Mouse (Mus musculus): Measurements from ENCODE around the gene Trub2. TPM values are rescaled to one million over a fixed set of nuclear protein-coding genes. Genes with fewer than 3 reads are reported as not detected.
"Not testable (repeated sequence)": the region's sequence is repeated elsewhere in the genome, so short reads cannot be mapped to it uniquely, and the experiment has no call there.

Gene Trub2
- polyA plus RNA-seq, 1 experiment from 2014 or later: 25.2 TPM

GRCm38 (mm10) chr2:29787104-29787917 lies 991 bp downstream of the Trub2 start, which contains the start of gene Coq4:
TSS of gene Coq4 (plus strand) at chr2:29787493.
- peaks cover 19% of the 10 kb centered on the region for H3K36me3 ChIP-seq (ENCODE audit: control insufficient read depth, insufficient read depth, low read length)
- H3K4me3 ChIP-seq (replicated peaks; ENCODE audit: low read length): peak within 1 kb of the TSS; percentile 97
- H3K9ac ChIP-seq (ENCODE audit: low read length): peak within 1 kb of the TSS; percentile 84
- H3K9me3 ChIP-seq (replicated peaks; ENCODE audit: control insufficient read depth, low read length): no peaks in the 10 kb centered on the region
- WGBS: 1% methylated on average over 31 of the region's 31 CpGs
- peak within 1 kb of the TSS; percentile 80 for H3K4me2 ChIP-seq (ENCODE audit: low read depth, low read length)
- H3K27ac ChIP-seq (ENCODE audit: low read length): peak within 1 kb of the TSS; percentile 81
- ATAC-seq (ENCODE audit: insufficient read depth, low FRiP score): peak; percentile 89; the same call in 1 of the 2 replicates
- H3K27me3 ChIP-seq (ENCODE audit: control insufficient read depth, insufficient read depth, low read length): no peaks in the 10 kb centered on the region
- peaks cover 13% of the 10 kb centered on the region for H3K4me1 ChIP-seq (ENCODE audit: control insufficient read depth, insufficient read depth, low read length)

- Histone ChIP-seq H3K4me2 (ENCODE audit: low read depth, low read length) (no peak overlapping the region), H3K9ac (ENCODE audit: low read length) (no peak overlapping the region), H3K4me1 (ENCODE audit: control insufficient read depth, insufficient read depth, low read length) (peaks cover 13% of the 10 kb centered on the region), H3K27ac (ENCODE audit: low read length) (no peak overlapping the region), H3K4me3 (replicated peaks; ENCODE audit: low read length) (no peak overlapping the region), H3K36me3 (ENCODE audit: control insufficient read depth, insufficient read depth, low read length) (peaks cover 21% of the 10 kb centered on the region), H3K27me3 (ENCODE audit: control insufficient read depth, insufficient read depth, low read length) (no peaks in the 10 kb centered on the region), H3K9me3 (replicated peaks; ENCODE audit: control insufficient read depth, low read length) (0 out of 2 replicates have a peak, but pooled peaks cover 4% of the 10 kb centered on the region)
- WGBS: 70% methylated on average over 4 of the region's 4 CpGs
- ATAC-seq (ENCODE audit: insufficient read depth, low FRiP score): no peak
These were observed 4.0 kb downstream of the Trub2 start for GRCm38 (mm10) chr2:29784290-29784689.

GRCm38 (mm10) chr2:29781256-29781655 lies 7.0 kb downstream of the Trub2 start:
- not testable (repeated sequence) for H3K9ac ChIP-seq (ENCODE audit: low read length); ATAC-seq (ENCODE audit: insufficient read depth, low FRiP score); H3K27ac ChIP-seq (ENCODE audit: low read length); H3K4me2 ChIP-seq (ENCODE audit: low read depth, low read length); H3K27me3 ChIP-seq (ENCODE audit: control insufficient read depth, insufficient read depth, low read length); H3K4me1 ChIP-seq (ENCODE audit: control insufficient read depth, insufficient read depth, low read length); H3K4me3 ChIP-seq (replicated peaks; ENCODE audit: low read length); H3K9me3 ChIP-seq (replicated peaks; ENCODE audit: control insufficient read depth, low read length)
- WGBS: 98% methylated on average over 2 of the region's 2 CpGs
- peaks cover 39% of the 10 kb centered on the region for H3K36me3 ChIP-seq (ENCODE audit: control insufficient read depth, insufficient read depth, low read length)

GRCm38 (mm10) chr2:29773323-29773722 lies 15.0 kb downstream of the Trub2 start:
- no peak overlapping the region for H3K4me3 ChIP-seq (replicated peaks; ENCODE audit: low read length)
- H3K9me3 ChIP-seq (replicated peaks; ENCODE audit: control insufficient read depth, low read length): no peaks in the 10 kb centered on the region
- H3K4me1 ChIP-seq (ENCODE audit: control insufficient read depth, insufficient read depth, low read length): peaks cover under 1% of the 10 kb centered on the region; the same call in 1 of the 2 replicates
- peaks cover 15% of the 10 kb centered on the region for H3K36me3 ChIP-seq (ENCODE audit: control insufficient read depth, insufficient read depth, low read length)
- ATAC-seq (ENCODE audit: insufficient read depth, low FRiP score): 0 out of 2 replicates have a peak, but pooled peaks have one; percentile 51
- H3K27ac ChIP-seq (ENCODE audit: low read length): no peak overlapping the region
- no peak overlapping the region for H3K4me2 ChIP-seq (ENCODE audit: low read depth, low read length)
- WGBS: 82% methylated on average over 4 of the region's 4 CpGs
- no peaks in the 10 kb centered on the region for H3K27me3 ChIP-seq (ENCODE audit: control insufficient read depth, insufficient read depth, low read length)
- no peak overlapping the region for H3K9ac ChIP-seq (ENCODE audit: low read length)

GRCm38 (mm10) chr2:29771611-29772461 lies 16.5 kb downstream of the Trub2 start:
- 59% methylated on average over 8 of the region's 8 CpGs for WGBS
- Histone ChIP-seq H3K36me3 (ENCODE audit: control insufficient read depth, insufficient read depth, low read length) (peaks cover 4% of the 10 kb centered on the region; the same call in 1 of the 2 replicates), H3K9me3 (replicated peaks; ENCODE audit: control insufficient read depth, low read length) (no peaks in the 10 kb centered on the region), H3K27ac (ENCODE audit: low read length) (peak overlapping the region; percentile 11; the same call in 1 of the 2 replicates), H3K4me2 (ENCODE audit: low read depth, low read length) (no peak overlapping the region), H3K4me3 (replicated peaks; ENCODE audit: low read length) (no peak overlapping the region), H3K27me3 (ENCODE audit: control insufficient read depth, insufficient read depth, low read length) (no peaks in the 10 kb centered on the region), H3K4me1 (ENCODE audit: control insufficient read depth, insufficient read depth, low read length) (peaks cover 5% of the 10 kb centered on the region; the same call in 1 of the 2 replicates), H3K9ac (ENCODE audit: low read length) (no peak overlapping the region)
- ATAC-seq (ENCODE audit: insufficient read depth, low FRiP score): no peak

- Histone ChIP-seq H3K4me1 (ENCODE audit: control insufficient read depth, insufficient read depth, low read length) (peaks cover 5% of the 10 kb centered on the region; the same call in 1 of the 2 replicates), H3K9ac (ENCODE audit: low read length) (no peak overlapping the region), H3K27me3 (ENCODE audit: control insufficient read depth, insufficient read depth, low read length) (no peaks in the 10 kb centered on the region), H3K27ac (ENCODE audit: low read length) (no peak overlapping the region), H3K36me3 (ENCODE audit: control insufficient read depth, insufficient read depth, low read length) (no peaks in the 10 kb centered on the region), H3K4me3 (replicated peaks; ENCODE audit: low read length) (no peak overlapping the region), H3K9me3 (replicated peaks; ENCODE audit: control insufficient read depth, low read length) (no peaks in the 10 kb centered on the region), H3K4me2 (ENCODE audit: low read depth, low read length) (no peak overlapping the region)
- no peak for ATAC-seq (ENCODE audit: insufficient read depth, low FRiP score)
These were observed 18.1 kb downstream of the Trub2 start for GRCm38 (mm10) chr2:29770162-29770561.

- Histone ChIP-seq H3K4me1 (ENCODE audit: control insufficient read depth, insufficient read depth, low read length) (peaks cover 5% of the 10 kb centered on the region; the same call in 1 of the 2 replicates), H3K27me3 (ENCODE audit: control insufficient read depth, insufficient read depth, low read length) (no peaks in the 10 kb centered on the region), H3K36me3 (ENCODE audit: control insufficient read depth, insufficient read depth, low read length) (no peaks in the 10 kb centered on the region), H3K9me3 (replicated peaks; ENCODE audit: control insufficient read depth, low read length) (no peaks in the 10 kb centered on the region), H3K27ac (ENCODE audit: low read length) (peak overlapping the region; percentile 78), H3K4me2 (ENCODE audit: low read depth, low read length) (no peak overlapping the region), H3K4me3 (replicated peaks; ENCODE audit: low read length) (no peak overlapping the region), H3K9ac (ENCODE audit: low read length) (no peak overlapping the region)
- 46% methylated on average over 9 of the region's 9 CpGs for WGBS
- ATAC-seq (ENCODE audit: insufficient read depth, low FRiP score): no peak
These were observed 19.4 kb downstream of the Trub2 start for GRCm38 (mm10) chr2:29768901-29769300.

- no peaks in the 10 kb centered on the region for H3K36me3 ChIP-seq (ENCODE audit: control insufficient read depth, insufficient read depth, low read length)
- peak; percentile 71 for ATAC-seq (ENCODE audit: insufficient read depth, low FRiP score)
- H3K4me3 ChIP-seq (replicated peaks; ENCODE audit: low read length): no peak overlapping the region
These were observed 20.2 kb downstream of the Trub2 start for GRCm38 (mm10) chr2:29767976-29768709.

More at GRCm38 (mm10) chr2:29767976-29768709, 20.2 kb downstream of the Trub2 start:
- no peak overlapping the region for H3K4me2 ChIP-seq (ENCODE audit: low read depth, low read length)
- no peaks in the 10 kb centered on the region for H3K9me3 ChIP-seq (replicated peaks; ENCODE audit: control insufficient read depth, low read length)
- H3K9ac ChIP-seq (ENCODE audit: low read length): 0 out of 2 replicates have a peak overlapping the region, but pooled peaks have one; percentile 32
- H3K27ac ChIP-seq (ENCODE audit: low read length): peak overlapping the region; percentile 78
- WGBS: 47% methylated on average over 11 of the region's 11 CpGs
- peaks cover 5% of the 10 kb centered on the region; the same call in 1 of the 2 replicates for H3K4me1 ChIP-seq (ENCODE audit: control insufficient read depth, insufficient read depth, low read length)
- H3K27me3 ChIP-seq (ENCODE audit: control insufficient read depth, insufficient read depth, low read length): no peaks in the 10 kb centered on the region

All from stomach, embryonic 16.5 days (tissue).